Mouse (Mus musculus): ENCODE results near the gene Gps1.

- TF ChIP-seq EP300 (IDR thresholded peaks at IDR 0.05; ENCODE audit: low read depth) (no peak), CTCF (IDR thresholded peaks at IDR 0.05; ENCODE audit: low read depth) (no peak)
Observed at GRCm38 (mm10) chr11:120831659-120832440, 47.8 kb downstream of the Gps1 start.

Measured in liver, embryonic 14.5 days (tissue).